Mouse (Mus musculus): ENCODE measurements around the gene Ggact. TPM values are rescaled to one million over a fixed set of nuclear protein-coding genes. Genes with fewer than 3 reads are reported as not detected.

Ggact gene
- polyA plus RNA-seq, 1 experiment from 2014 or later = 11.6 TPM

DNA sequence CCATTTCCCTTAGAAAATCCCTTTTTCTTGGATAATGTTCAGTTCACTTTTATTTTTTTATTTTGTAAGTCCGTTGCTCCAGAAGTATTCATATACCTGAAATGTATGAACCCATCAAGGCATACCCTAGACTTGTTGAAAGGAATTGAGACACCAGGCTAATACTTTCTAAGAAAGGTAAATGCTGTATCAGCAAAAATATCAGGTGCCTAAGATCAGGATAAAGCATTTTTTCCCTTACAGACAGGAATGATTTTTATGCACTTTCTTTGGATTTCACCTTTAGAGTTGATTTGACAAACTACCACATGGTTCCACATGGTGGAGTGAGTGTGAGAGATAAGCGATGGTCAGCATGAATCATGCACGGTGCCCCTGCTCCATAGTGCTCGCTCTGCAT is 120.2 kb downstream of the Ggact start:
- no peak for ATAC-seq (ENCODE audit: low read depth)
- Histone ChIP-seq H3K4me1 (ENCODE audit: control insufficient read depth, insufficient read depth, low read length) (no peaks in the 10 kb centered on the region), H3K9me3 (ENCODE audit: control insufficient read depth, low read length) (no peaks in the 10 kb centered on the region), H3K36me3 (ENCODE audit: control insufficient read depth, insufficient read depth, low read length) (no peaks in the 10 kb centered on the region), H3K27me3 (replicated peaks; ENCODE audit: control insufficient read depth, insufficient read depth, low read length) (no peaks in the 10 kb centered on the region), H3K9ac (ENCODE audit: low read depth, low read length) (no peak overlapping the region), H3K27ac (replicated peaks; ENCODE audit: low read depth, low read length) (no peak overlapping the region), H3K4me3 (ENCODE audit: low read depth, low read length) (no peak overlapping the region), H3K4me2 (ENCODE audit: low read depth, low read length) (no peak overlapping the region)
- DNase-seq (ENCODE audit: low spot score) = no peak
- WGBS = 89% methylated on average over 4 of the region's 4 CpGs

DNA sequence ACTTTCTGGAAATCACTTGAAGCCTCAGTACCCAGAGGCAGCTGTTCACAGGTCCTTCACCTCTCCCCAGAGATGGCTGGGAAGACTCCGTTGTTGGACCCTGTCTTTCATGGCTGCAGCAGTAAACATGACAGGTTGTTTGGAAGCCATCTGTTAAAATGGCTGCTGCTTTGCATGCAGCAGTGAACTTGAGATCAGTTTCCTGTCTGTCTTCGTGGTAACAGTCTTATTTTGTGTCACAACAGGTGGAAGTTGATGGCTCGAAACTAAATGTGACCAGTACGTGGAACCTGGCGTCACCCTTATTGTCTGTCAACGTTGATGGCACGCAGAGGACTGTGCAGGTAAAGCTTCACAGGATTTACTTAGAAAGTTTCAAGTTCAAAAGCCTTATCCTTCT is 123.4 kb downstream of the Ggact start:
- Histone ChIP-seq H3K36me3 (ENCODE audit: control insufficient read depth, insufficient read depth, low read length) (no peaks in the 10 kb centered on the region), H3K4me1 (ENCODE audit: control insufficient read depth, insufficient read depth, low read length) (no peaks in the 10 kb centered on the region), H3K4me2 (ENCODE audit: low read depth, low read length) (no peak overlapping the region), H3K27me3 (replicated peaks; ENCODE audit: control insufficient read depth, insufficient read depth, low read length) (no peaks in the 10 kb centered on the region), H3K4me3 (ENCODE audit: low read depth, low read length) (no peak overlapping the region), H3K27ac (replicated peaks; ENCODE audit: low read depth, low read length) (no peak overlapping the region), H3K9ac (ENCODE audit: low read depth, low read length) (no peak overlapping the region), H3K9me3 (ENCODE audit: control insufficient read depth, low read length) (no peaks in the 10 kb centered on the region)
- 78% methylated on average over 7 of the region's 7 CpGs for WGBS
- no peak for ATAC-seq (ENCODE audit: low read depth)
- no peak for DNase-seq (ENCODE audit: low spot score)

DNA sequence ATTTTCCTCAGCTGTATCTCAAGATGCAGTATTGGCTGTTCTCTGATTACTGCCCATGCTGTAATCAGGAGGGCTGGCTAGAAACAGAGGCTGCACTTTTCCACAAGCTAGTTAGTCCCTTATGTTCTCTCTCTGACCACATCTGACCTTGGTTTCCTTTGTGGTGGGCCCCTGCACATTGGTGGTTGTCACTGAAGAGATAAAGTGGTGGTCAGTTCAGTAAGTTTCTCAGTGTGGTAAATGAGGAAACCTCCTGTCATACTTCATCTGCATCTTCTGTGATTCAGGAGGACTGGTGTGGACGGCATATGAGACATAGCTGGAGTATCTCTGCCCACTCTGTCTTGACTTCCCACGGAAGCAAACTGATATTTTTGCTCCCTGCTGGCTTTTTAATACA is 125.4 kb downstream of the Ggact start:
- WGBS = 66% methylated on average over 2 of the region's 2 CpGs
- ATAC-seq (ENCODE audit: low read depth) (no peak), DNase-seq (ENCODE audit: low spot score) (no peak)
- H3K9ac ChIP-seq (ENCODE audit: low read depth, low read length) = no peak overlapping the region
- H3K36me3 ChIP-seq (ENCODE audit: control insufficient read depth, insufficient read depth, low read length) = no peaks in the 10 kb centered on the region
- H3K27me3 ChIP-seq (replicated peaks; ENCODE audit: control insufficient read depth, insufficient read depth, low read length) = no peaks in the 10 kb centered on the region
- H3K4me3 ChIP-seq (ENCODE audit: low read depth, low read length) = no peak overlapping the region
- H3K4me1 ChIP-seq (ENCODE audit: control insufficient read depth, insufficient read depth, low read length) = no peaks in the 10 kb centered on the region
- H3K27ac ChIP-seq (replicated peaks; ENCODE audit: low read depth, low read length) = no peak overlapping the region
- no peaks in the 10 kb centered on the region for H3K9me3 ChIP-seq (ENCODE audit: control insufficient read depth, low read length)
- H3K4me2 ChIP-seq (ENCODE audit: low read depth, low read length) = no peak overlapping the region

DNA sequence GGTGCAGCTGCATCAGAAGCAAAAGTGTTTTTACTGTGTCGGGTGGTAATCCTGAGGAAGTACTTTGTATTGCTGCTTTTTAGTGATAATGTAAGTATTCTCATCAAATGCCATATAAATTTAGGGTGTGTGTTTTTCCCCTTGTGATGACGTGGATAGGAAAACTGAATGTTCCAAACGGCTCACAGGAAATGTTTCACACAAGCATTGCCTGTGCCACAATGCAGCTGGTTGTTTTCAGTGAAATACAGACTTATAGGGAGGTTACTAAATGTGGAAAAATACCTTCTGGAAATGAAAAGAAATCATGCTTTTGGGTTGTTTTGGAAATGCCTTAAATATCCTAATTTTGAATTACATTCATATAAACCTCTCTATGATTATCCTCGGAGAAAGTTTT is 128.9 kb downstream of the Ggact start:
- H3K9me3 ChIP-seq (ENCODE audit: control insufficient read depth, low read length) = no peaks in the 10 kb centered on the region
- no peak for ATAC-seq (ENCODE audit: low read depth)
- no peak overlapping the region for H3K4me2 ChIP-seq (ENCODE audit: low read depth, low read length)
- H3K36me3 ChIP-seq (ENCODE audit: control insufficient read depth, insufficient read depth, low read length) = no peaks in the 10 kb centered on the region
- H3K4me1 ChIP-seq (ENCODE audit: control insufficient read depth, insufficient read depth, low read length) = no peaks in the 10 kb centered on the region
- H3K27ac ChIP-seq (replicated peaks; ENCODE audit: low read depth, low read length) = no peak overlapping the region
- no peak for DNase-seq (ENCODE audit: low spot score)
- no peaks in the 10 kb centered on the region for H3K27me3 ChIP-seq (replicated peaks; ENCODE audit: control insufficient read depth, insufficient read depth, low read length)
- no peak overlapping the region for H3K4me3 ChIP-seq (ENCODE audit: low read depth, low read length)
- H3K9ac ChIP-seq (ENCODE audit: low read depth, low read length) = no peak overlapping the region
- 64% methylated on average over 4 of the region's 4 CpGs for WGBS

DNA sequence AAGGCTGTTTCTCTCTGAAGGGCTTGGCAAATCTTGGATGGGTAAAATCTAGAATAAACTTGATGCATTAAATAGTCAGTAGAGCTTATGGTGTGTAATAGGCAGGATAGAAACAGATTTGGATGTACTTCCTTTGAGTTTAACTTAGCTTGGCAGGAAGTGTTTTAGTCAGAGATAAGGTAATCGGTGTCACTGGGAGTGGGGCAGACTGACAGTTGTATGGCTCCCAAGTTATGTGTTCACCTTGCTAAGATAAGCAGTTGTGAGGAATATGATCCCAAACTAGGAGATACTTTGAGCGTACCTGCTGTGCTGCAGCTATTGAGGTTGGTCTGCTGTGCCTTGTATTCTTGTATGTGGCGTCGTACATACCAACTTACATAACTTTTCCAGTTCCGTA is 147.1 kb downstream of the Ggact start:
- H3K27ac ChIP-seq (replicated peaks; ENCODE audit: low read depth, low read length) = no peak overlapping the region
- H3K9ac ChIP-seq (ENCODE audit: low read depth, low read length) = no peak overlapping the region
- no peak for DNase-seq (ENCODE audit: low spot score)
- H3K4me2 ChIP-seq (ENCODE audit: low read depth, low read length) = no peak overlapping the region
- no peaks in the 10 kb centered on the region for H3K4me1 ChIP-seq (ENCODE audit: control insufficient read depth, insufficient read depth, low read length)
- H3K4me3 ChIP-seq (ENCODE audit: low read depth, low read length) = no peak overlapping the region
- no peak for ATAC-seq (ENCODE audit: low read depth)
- no peaks in the 10 kb centered on the region for H3K36me3 ChIP-seq (ENCODE audit: control insufficient read depth, insufficient read depth, low read length)
- H3K27me3 ChIP-seq (replicated peaks; ENCODE audit: control insufficient read depth, insufficient read depth, low read length) = no peaks in the 10 kb centered on the region
- no peaks in the 10 kb centered on the region for H3K9me3 ChIP-seq (ENCODE audit: control insufficient read depth, low read length)
- 96% methylated on average over 5 of the region's 5 CpGs for WGBS

Other genes starting within 250 kb of the Ggact start
- 26.2 and 34.6 TPM in 2 replicates for gene Tmtc4, start 70.3 kb upstream of the Ggact start, polyA plus RNA-seq (2014; fragmentation: Nextera tagmentation; extraction: Ambion mirVana)